Mouse (Mus musculus) liver, postnatal 0 days (tissue): ENCODE results near the gene Wfdc11. TPM values are rescaled to one million over a fixed set of nuclear protein-coding genes. Genes with fewer than 3 reads are reported as not detected.
"Not testable (repeated sequence)": the region's sequence is repeated elsewhere in the genome, so short reads cannot be mapped to it uniquely, and the experiment has no call there.

Source experiments
- ATAC-seq: fragments of 200-750 bp; cut with Nextera tagmentation; 2 replicates; pipeline ENCODE4 v1.8.0; 2017; ENCODE audit warnings: mild to moderate bottlenecking, moderate library complexity
- DNase-seq: peaks from one replicate; pipeline ENCODE4 v3.0.0-alpha.2; 2016
- H3K27ac ChIP-seq: fragments of 300-500 bp; sonication (generic); 2 replicates; pipeline ENCODE4 v1.5.1; 2014; ENCODE audit warnings: antibody characterized with exemption, moderate library complexity, mild to moderate bottlenecking, low read depth
- H3K27me3 ChIP-seq: fragments of 300-500 bp; sonication (generic); 2 replicates; pipeline ENCODE4 v1.6.1; 2014; ENCODE audit warnings: low read length, control low read depth, mixed read lengths; ENCODE audit not compliant: insufficient read depth
- H3K36me3 ChIP-seq: fragments of 300-500 bp; sonication (generic); replicated peaks from 2 replicates; pipeline ENCODE4 v1.6.1; 2014; ENCODE audit warnings: mild to moderate bottlenecking, control low read depth, low read length, moderate library complexity, mixed read lengths; ENCODE audit not compliant: insufficient read depth
- H3K4me1 ChIP-seq: fragments of 300-500 bp; sonication (generic); 2 replicates; pipeline ENCODE4 v1.6.1; 2014; ENCODE audit warnings: antibody characterized with exemption, mild to moderate bottlenecking, control low read depth; ENCODE audit not compliant: insufficient read depth
- H3K4me2 ChIP-seq: fragments of 300-500 bp; sonication (generic); 2 replicates; pipeline ENCODE4 v1.6.1; 2014; ENCODE audit warnings: low read depth, mild to moderate bottlenecking, low read length, moderate library complexity, mixed read lengths
- H3K4me3 ChIP-seq: fragments of 300-500 bp; sonication (generic); 2 replicates; pipeline ENCODE4 v1.5.1; 2014; ENCODE audit warnings: low read depth, low read length
- H3K9ac ChIP-seq: fragments of 300-500 bp; sonication (generic); replicated peaks from 2 replicates; pipeline ENCODE4 v1.6.1; 2014; ENCODE audit warnings: mild to moderate bottlenecking, moderate library complexity
- H3K9me3 ChIP-seq: fragments of 300-500 bp; sonication (generic); 2 replicates; pipeline ENCODE4 v1.6.1; 2016; ENCODE audit warnings: mild to moderate bottlenecking, control low read depth, low read length, mixed read lengths
- CTCF ChIP-seq: sonication (generic); IDR thresholded peaks from 2 replicates; pipeline ENCODE4 v1.5.1; 2016; ENCODE audit warnings: antibody characterized with exemption, low read depth
- EP300 ChIP-seq: IDR thresholded peaks from 2 replicates; pipeline ENCODE4 v1.6.1; 2016; ENCODE audit warnings: antibody characterized with exemption, low read depth, mild to moderate bottlenecking
- WGBS: fragments of 180-500 bp; shearing (Covaris S2); extraction: QIAGEN DNeasy Blood & Tissue Kit; methylation state at CpG from one replicate; pipeline ENCODE4 v1.1.7; 2014; ENCODE audit not compliant: insufficient replicate concordance; 5-methylcytosine and 5-hydroxymethylcytosine counted together
- polyA plus RNA-seq: library from polyadenylated mRNA; unstranded; fragments of >200 nt; fragmentation: Nextera tagmentation; extraction: Ambion mirVana; gene quantifications from 2 replicates; pipeline ENCODE4 v1.2.1, GENCODE M21; 2015

Wfdc11 gene
- polyA plus RNA-seq: not detected in 2 replicates

GRCm38 (mm10) chr2:164673987-164674386 lies at the start of gene Wfdc11:
TSS of gene Wfdc11 (minus strand) at chr2:164674087.
- DNase-seq: no peak
- H3K36me3 ChIP-seq: no peaks in the 10 kb centered on the region
- H3K27ac ChIP-seq: no peak within 1 kb of the TSS
- H3K4me3 ChIP-seq: no peak within 1 kb of the TSS
- no peak for TF ChIP-seq CTCF
- TF ChIP-seq EP300: no peak
- no peak for ATAC-seq
- H3K4me2 ChIP-seq: no peak within 1 kb of the TSS
- peaks cover 2% of the 10 kb centered on the region; the same call in 1 of the 2 replicates for H3K4me1 ChIP-seq
- WGBS: 65% methylated on average over 7 of the region's 7 CpGs
- no peaks in the 10 kb centered on the region for H3K27me3 ChIP-seq
- H3K9me3 ChIP-seq: no peaks in the 10 kb centered on the region
- H3K9ac ChIP-seq: no peak within 1 kb of the TSS

- ATAC-seq (no peak), DNase-seq (no peak)
- H3K9ac ChIP-seq: no peak overlapping the region
- WGBS: 57% methylated on average over 4 of the region's 4 CpGs
- no peaks in the 10 kb centered on the region for H3K27me3 ChIP-seq
- H3K27ac ChIP-seq: no peak overlapping the region
- H3K9me3 ChIP-seq: no peaks in the 10 kb centered on the region
- H3K4me3 ChIP-seq: no peak overlapping the region
- H3K4me2 ChIP-seq: no peak overlapping the region
- H3K4me1 ChIP-seq: no peaks in the 10 kb centered on the region
- H3K36me3 ChIP-seq: no peaks in the 10 kb centered on the region
- TF ChIP-seq EP300 (no peak), CTCF (no peak)
These were observed 49.4 kb upstream of the Wfdc11 start for GRCm38 (mm10) chr2:164723276-164723675.

- not testable (repeated sequence) for DNase-seq, H3K36me3 ChIP-seq, H3K9ac ChIP-seq, H3K4me3 ChIP-seq, ATAC-seq, H3K27me3 ChIP-seq, H3K4me1 ChIP-seq, H3K27ac ChIP-seq, H3K9me3 ChIP-seq, H3K4me2 ChIP-seq
- WGBS: 87% methylated on average over 20 of the region's 23 CpGs
These were observed 42.4 kb upstream of the Wfdc11 start for GRCm38 (mm10) chr2:164716194-164716786.

- no peak for DNase-seq
- TF ChIP-seq CTCF (no peak), EP300 (no peak)
- WGBS: 65% methylated on average over 6 of the region's 6 CpGs
- Histone ChIP-seq H3K9me3 (no peaks in the 10 kb centered on the region), H3K4me2 (no peak within 1 kb of the TSS), H3K4me1 (no peaks in the 10 kb centered on the region), H3K9ac (no peak within 1 kb of the TSS), H3K4me3 (no peak within 1 kb of the TSS), H3K27ac (no peak within 1 kb of the TSS), H3K36me3 (no peaks in the 10 kb centered on the region), H3K27me3 (no peaks in the 10 kb centered on the region)
- ATAC-seq: no peak
These were observed 41.1 kb upstream of the Wfdc11 start, which contains the start of gene Spint5 for GRCm38 (mm10) chr2:164715005-164715404. TSS of gene Spint5 (plus strand) at chr2:164715305.

GRCm38 (mm10) chr2:164705991-164706390 lies 32.1 kb upstream of the Wfdc11 start:
- Histone ChIP-seq H3K36me3 (no peaks in the 10 kb centered on the region), H3K4me1 (no peaks in the 10 kb centered on the region), H3K27me3 (no peaks in the 10 kb centered on the region), H3K4me2 (no peak overlapping the region), H3K4me3 (no peak overlapping the region), H3K9me3 (no peaks in the 10 kb centered on the region), H3K9ac (no peak overlapping the region), H3K27ac (no peak overlapping the region)
- 83% methylated on average over 14 of the region's 14 CpGs for WGBS
- TF ChIP-seq EP300: no peak
- no peak for TF ChIP-seq CTCF
- ATAC-seq: no peak
- DNase-seq: no peak

GRCm38 (mm10) chr2:164705328-164705727 lies 31.4 kb upstream of the Wfdc11 start:
- no peaks in the 10 kb centered on the region for H3K36me3 ChIP-seq
- no peak overlapping the region for H3K27ac ChIP-seq
- no peak overlapping the region for H3K4me3 ChIP-seq
- 82% methylated on average over 6 of the region's 6 CpGs for WGBS
- H3K4me2 ChIP-seq: no peak overlapping the region
- TF ChIP-seq CTCF (no peak), EP300 (no peak)
- H3K27me3 ChIP-seq: no peaks in the 10 kb centered on the region
- DNase-seq (no peak), ATAC-seq (no peak)
- H3K9ac ChIP-seq: no peak overlapping the region
- H3K9me3 ChIP-seq: no peaks in the 10 kb centered on the region
- H3K4me1 ChIP-seq: no peaks in the 10 kb centered on the region
